16 mouse cellular contexts compared by ENCODE assay signal in genomic region chr19:40499940-40500737, GRCm38 (mm10). TPM values are rescaled to one million over a fixed set of nuclear protein-coding genes. Genes with fewer than 3 reads are reported as not detected.
DNase-seq lines count a peak whose midpoint lies in the region; ATAC-seq and TF ChIP-seq lines count a peak whose summit lies in the region.
"Had no signal": no experiment of that assay in that cellular context is flagged by ENCODE, and none has a peak within 500 bp of the region (broad histone marks: within the 10 kb centered on the region; RNA-seq: fewer than 3 reads in every experiment).

No protein-coding gene starts in this region.

- no peak overlapping the region for H3K4me3 ChIP-seq in heart, embryonic 11.5 days (ENCODE audit: low read depth, low read length)
- no peak overlapping the region for H3K4me3 ChIP-seq in liver, adult 2 months (ENCODE audit: insufficient read depth, low read depth, low read length)
- H3K4me3 ChIP-seq in kidney, embryonic 16.5 days (ENCODE audit: low read length), result no peak overlapping the region
- no peak overlapping the region for H3K4me3 ChIP-seq in stomach, embryonic 16.5 days (replicated peaks; ENCODE audit: low read length)
- H3K4me3 ChIP-seq: embryonic facial prominence, embryonic 10.5 days; limb, embryonic 13.5 days had no signal

- DNase-seq in heart, postnatal 10 days, result no peak
- peak; percentile 90 for DNase-seq in liver, adult 2 months (ENCODE audit: extremely low read depth, low read depth, low spot score)
- no peak for DNase-seq in liver
- DNase-seq in natural killer cell, adult 2 months (ENCODE audit: low spot score in 2 of 2), result no peak
- no peak for DNase-seq in lung, postnatal 25 days (ENCODE audit: low spot score)
- DNase-seq: cerebellum, adult 9-11 months; spleen, adult 18-20 months; thymus, adult 18-20 months had no signal

- no peak for ATAC-seq in heart, embryonic 11.5 days (replicated peaks; ENCODE audit: insufficient number of reproducible peaks, low FRiP score, low TSS enrichment)
- peak; percentile 53; the same call in 1 of the 2 replicates for ATAC-seq in kidney, embryonic 16.5 days (ENCODE audit: low FRiP score, low TSS enrichment)
- ATAC-seq in stomach, embryonic 16.5 days (ENCODE audit: insufficient read depth, low FRiP score), result peak; percentile 45; the same call in 1 of the 2 replicates
- ATAC-seq: activated CD4-positive, CD25-positive, alpha-beta regulatory T cell, adult 4 months; hindbrain, embryonic 16.5 days had no signal

- WGBS in heart, embryonic 11.5 days (ENCODE audit: insufficient replicate concordance), result 74% methylated on average over 11 of the region's 11 CpGs
- WGBS in liver, adult 2 months, result 35% methylated on average over 11 of the region's 11 CpGs
- WGBS in kidney, embryonic 16.5 days, result 69% methylated on average over 11 of the region's 11 CpGs
- 71% methylated on average over 11 of the region's 11 CpGs for WGBS in stomach, embryonic 16.5 days

- peaks cover 31% of the 10 kb centered on the region for H3K79me2 ChIP-seq in liver, adult 2 months (ENCODE audit: control insufficient read depth, insufficient read depth, low read length)

- H3K27ac ChIP-seq in heart, embryonic 11.5 days (ENCODE audit: low read depth, low read length), result peak overlapping the region; percentile 37; the same call in 1 of the 2 replicates
- H3K27ac ChIP-seq in liver, adult 2 months (replicated peaks; ENCODE audit: insufficient read depth, low read depth, low read length), result peak overlapping the region; percentile 91
- H3K27ac ChIP-seq in kidney, embryonic 16.5 days (ENCODE audit: low read length), result peak overlapping the region; percentile 7; the same call in 1 of the 2 replicates
- H3K27ac ChIP-seq in stomach, embryonic 16.5 days (ENCODE audit: low read length), result peak overlapping the region; percentile 40
- H3K27ac ChIP-seq: embryonic facial prominence, embryonic 10.5 days; limb, embryonic 13.5 days; macrophage had no signal

- H3K9ac ChIP-seq in heart, embryonic 11.5 days (ENCODE audit: low read depth, low read length), result no peak overlapping the region
- H3K9ac ChIP-seq in liver, adult 2 months (ENCODE audit: low read depth, low read length), result peak overlapping the region; percentile 44
- no peak overlapping the region for H3K9ac ChIP-seq in kidney, embryonic 16.5 days (replicated peaks; ENCODE audit: low read length)
- no peak overlapping the region for H3K9ac ChIP-seq in stomach, embryonic 16.5 days (ENCODE audit: low read length)
- H3K9ac ChIP-seq: limb, embryonic 13.5 days had no signal

- no peak for TF ChIP-seq CTCF in liver, adult 2 months (IDR thresholded peaks at IDR 0.05; ENCODE audit: low read depth, low read length)

- TF ChIP-seq POLR2A in liver, adult 2 months (IDR thresholded peaks at IDR 0.05; ENCODE audit: extremely low read depth, insufficient read depth, low read length), result no peak

- peaks cover 28% of the 10 kb centered on the region for H3K4me1 ChIP-seq in heart, embryonic 11.5 days (ENCODE audit: control insufficient read depth, insufficient read depth, low read length)
- H3K4me1 ChIP-seq in liver, adult 2 months (ENCODE audit: control insufficient read depth, insufficient read depth, low read length), result peaks cover 26% of the 10 kb centered on the region
- H3K4me1 ChIP-seq in kidney, embryonic 16.5 days (ENCODE audit: insufficient read depth, low read length), result peaks cover 9% of the 10 kb centered on the region
- H3K4me1 ChIP-seq in stomach, embryonic 16.5 days (ENCODE audit: control insufficient read depth, insufficient read depth, low read length), result no peaks in the 10 kb centered on the region

- no peaks in the 10 kb centered on the region for H3K27me3 ChIP-seq in heart, embryonic 11.5 days (ENCODE audit: control insufficient read depth, insufficient read depth, low read length)
- H3K27me3 ChIP-seq in liver, adult 2 months (ENCODE audit: control insufficient read depth, insufficient read depth, low read length), result no peaks in the 10 kb centered on the region
- H3K27me3 ChIP-seq in kidney, embryonic 16.5 days (ENCODE audit: insufficient read depth, low read length), result no peaks in the 10 kb centered on the region
- H3K27me3 ChIP-seq in stomach, embryonic 16.5 days (ENCODE audit: control insufficient read depth, insufficient read depth, low read length), result no peaks in the 10 kb centered on the region
- H3K27me3 ChIP-seq: limb, embryonic 13.5 days had no signal

- intact Hi-C loops in heart, postnatal 10 days (cut with DNase I), result no loop called here

- no peaks in the 10 kb centered on the region for H3K9me3 ChIP-seq in heart, embryonic 11.5 days (replicated peaks; ENCODE audit: control insufficient read depth, low read length)
- no peaks in the 10 kb centered on the region for H3K9me3 ChIP-seq in kidney, embryonic 16.5 days (ENCODE audit: low read length)
- no peaks in the 10 kb centered on the region for H3K9me3 ChIP-seq in stomach, embryonic 16.5 days (replicated peaks; ENCODE audit: control insufficient read depth, low read length)
- H3K9me3 ChIP-seq: embryonic facial prominence, embryonic 10.5 days; limb, embryonic 13.5 days had no signal

- H3K4me2 ChIP-seq in heart, embryonic 11.5 days, result no peak overlapping the region
- H3K4me2 ChIP-seq in kidney, embryonic 16.5 days (replicated peaks; ENCODE audit: low read depth, low read length), result no peak overlapping the region
- no peak overlapping the region for H3K4me2 ChIP-seq in stomach, embryonic 16.5 days (ENCODE audit: low read depth, low read length)
- H3K4me2 ChIP-seq: limb, embryonic 13.5 days had no signal

- no peaks in the 10 kb centered on the region for H3K36me3 ChIP-seq in heart, embryonic 11.5 days (ENCODE audit: control insufficient read depth, insufficient read depth, low read length)
- H3K36me3 ChIP-seq in liver, adult 2 months (ENCODE audit: control insufficient read depth, insufficient read depth, low read length), result no peaks in the 10 kb centered on the region
- no peaks in the 10 kb centered on the region for H3K36me3 ChIP-seq in kidney, embryonic 16.5 days (ENCODE audit: insufficient read depth, low read length)
- H3K36me3 ChIP-seq in stomach, embryonic 16.5 days (ENCODE audit: control insufficient read depth, insufficient read depth, low read length), result no peaks in the 10 kb centered on the region
- H3K36me3 ChIP-seq: embryonic facial prominence, embryonic 10.5 days had no signal

RNA-seq across cellular contexts. Expression of gene Sorbs1, which starts 13.4 kb away (rescaled TPM):
- polyA plus RNA-seq in heart, embryonic 11.5 days (2014; fragmentation: Nextera tagmentation; extraction: Ambion mirVana), result 90.6 and 93.6 TPM in 2 replicates
- 100 to 1,000 TPM; 355 to 547 TPM for total RNA-seq in heart, postnatal 10 days (2021)
- 41.0 and 47.2 TPM in 2 replicates for total RNA-seq in liver, adult 2 months (2014; rRNA removed)
- 10.4 and 12.0 TPM in 2 replicates for polyA plus RNA-seq in liver, adult 2 months (2012; rRNA removed)
- polyA plus RNA-seq in kidney, embryonic 16.5 days (2015; fragmentation: Nextera tagmentation; extraction: Ambion mirVana), result 60.1 and 63.1 TPM in 2 replicates
- 106 and 114 TPM in 2 replicates for polyA plus RNA-seq in stomach, embryonic 16.5 days (2015; fragmentation: Nextera tagmentation; extraction: Ambion mirVana)

Comparison
In these comparisons a context has a peak if more than half of its experiments do, and no peak if none do; other contexts are left out.
1. H3K27ac ChIP-seq: peak in every context shown above with its lines; median percentile 91 in liver, adult 2 months; 40 in stomach, embryonic 16.5 days; 37 in heart, embryonic 11.5 days; 7 in kidney, embryonic 16.5 days.